Mouse (Mus musculus): ENCODE results near the gene Rpgr. TPM values are rescaled to one million over a fixed set of nuclear protein-coding genes. Genes with fewer than 3 reads are reported as not detected.

The Rpgr gene
- polyA plus RNA-seq (2012; rRNA removed; ENCODE audit: low replicate concordance) = 0.14 and 0.24 TPM in 2 replicates

GRCm38 (mm10) chrX:10216410-10216949 lies at the start of gene Rpgr:
Rpgr (minus strand) TSS chrX:10216920.

GRCm38 (mm10) chrX:10251852-10252504 lies 35.3 kb upstream of the Rpgr start, which contains the start of gene Otc:
Otc (plus strand) TSS chrX:10252305.

GRCm38 (mm10) chrX:10117065-10117719 lies 99.5 kb downstream of the Rpgr start, which contains the start of gene Srpx:
Srpx (minus strand) TSS chrX:10117709.

Other genes with a start within 250 kb of the Rpgr start
- gene Srpx, start 99.2 kb downstream of the Rpgr start, polyA plus RNA-seq (2012; rRNA removed; ENCODE audit: low replicate concordance) = 8.3 and 14.0 TPM in 2 replicates
- 5.7 and 6.5 TPM in 2 replicates for gene Otc, start 35.4 kb upstream of the Rpgr start, polyA plus RNA-seq (2012; rRNA removed; ENCODE audit: low replicate concordance)

Measured in duodenum, adult 2 months (tissue).